Mouse (Mus musculus) large intestine, adult 2 months (tissue): Measurements from ENCODE around the gene Ip6k3. TPM values are rescaled to one million over a fixed set of nuclear protein-coding genes. Genes with fewer than 3 reads are reported as not detected.

Experiments
- DNase-seq: peaks from one replicate; pipeline ENCODE4 v3.0.0-alpha.2; 2012; ENCODE audit warnings: low read depth, low spot score
- WGBS: fragments of 180-500 bp; shearing (Covaris S2); methylation state at CpG from one replicate; pipeline ENCODE4 v1.1.7; 2018; 5-methylcytosine and 5-hydroxymethylcytosine counted together
- polyA plus RNA-seq: library from polyadenylated mRNA; depleted of rRNA; stranded (reverse); fragments of >200 nt; gene quantifications from 2 replicates; pipeline ENCODE4 v1.2.3, GENCODE M21; 2012

Gene Ip6k3
- polyA plus RNA-seq, 1 experiment = 0.09 TPM

GRCm38 (mm10) chr17:27158439-27158838, 9.2 kb downstream of the Ip6k3 start:
- WGBS = 87% methylated on average over 6 of the region's 6 CpGs

GRCm38 (mm10) chr17:27155752-27156151, 11.8 kb downstream of the Ip6k3 start:
- no peak for DNase-seq
- WGBS = 87% methylated on average over 8 of the region's 8 CpGs

More at GRCm38 (mm10) chr17:27158439-27158838, 9.2 kb downstream of the Ip6k3 start:
- DNase-seq = no peak

- 78% methylated on average over 6 of the region's 6 CpGs for WGBS
- no peak for DNase-seq
Measured at GRCm38 (mm10) chr17:27154881-27155280, 12.7 kb downstream of the Ip6k3 start.

GRCm38 (mm10) chr17:27154256-27154655, 13.3 kb downstream of the Ip6k3 start:
- no peak for DNase-seq
- 81% methylated on average over 14 of the region's 14 CpGs for WGBS

GRCm38 (mm10) chr17:27153773-27154193, 13.8 kb downstream of the Ip6k3 start:
- WGBS = 37% methylated on average over 9 of the region's 9 CpGs
- no peak for DNase-seq

GRCm38 (mm10) chr17:27152976-27153723, 14.4 kb downstream of the Ip6k3 start:
- 31% methylated on average over 8 of the region's 8 CpGs for WGBS
- DNase-seq = no peak

GRCm38 (mm10) chr17:27151411-27151810, 16.2 kb downstream of the Ip6k3 start:
- 70% methylated on average over 8 of the region's 8 CpGs for WGBS
- DNase-seq = no peak

- no peak for DNase-seq
- WGBS = 71% methylated on average over 7 of the region's 7 CpGs
Measured at GRCm38 (mm10) chr17:27150871-27151270, 16.7 kb downstream of the Ip6k3 start.

- no peak for DNase-seq
- WGBS = 9% methylated on average over 8 of the region's 8 CpGs
Measured at GRCm38 (mm10) chr17:27146323-27146923, 21.2 kb downstream of the Ip6k3 start.

GRCm38 (mm10) chr17:27144152-27144551, 23.4 kb downstream of the Ip6k3 start:
- WGBS = 65% methylated on average over 4 of the region's 4 CpGs
- no peak for DNase-seq

- no peak for DNase-seq
- 13% methylated on average over 10 of the region's 10 CpGs for WGBS
Measured at GRCm38 (mm10) chr17:27141971-27142450, 25.6 kb downstream of the Ip6k3 start.

GRCm38 (mm10) chr17:27140262-27140661, 27.3 kb downstream of the Ip6k3 start:
- no peak for DNase-seq
- 70% methylated on average over 9 of the region's 9 CpGs for WGBS

- WGBS = 64% methylated on average over 7 of the region's 7 CpGs
- DNase-seq = no peak
Measured at GRCm38 (mm10) chr17:27139304-27139703, 28.3 kb downstream of the Ip6k3 start.

- 83% methylated on average over 9 of the region's 9 CpGs for WGBS
- DNase-seq = no peak
Measured at GRCm38 (mm10) chr17:27138396-27138795, 29.2 kb downstream of the Ip6k3 start.

- WGBS = 28% methylated on average over 3 of the region's 3 CpGs
- no peak for DNase-seq
Measured at GRCm38 (mm10) chr17:27134715-27135114, 32.9 kb downstream of the Ip6k3 start.

GRCm38 (mm10) chr17:27134187-27134586, 33.4 kb downstream of the Ip6k3 start:
- WGBS = 25% methylated on average over 9 of the region's 9 CpGs
- DNase-seq = no peak

GRCm38 (mm10) chr17:27133551-27134141, 33.9 kb downstream of the Ip6k3 start, which contains the start of gene Uqcc2:
Gene Uqcc2 (minus strand): TSS chr17:27133916.
- DNase-seq = peak; percentile 89
- WGBS = under 1% methylated on average over 46 of the region's 46 CpGs

- 89% methylated on average over 10 of the region's 10 CpGs for WGBS
- DNase-seq = no peak
Measured at GRCm38 (mm10) chr17:27132238-27132637, 35.4 kb downstream of the Ip6k3 start.

GRCm38 (mm10) chr17:27131240-27131665, 36.3 kb downstream of the Ip6k3 start:
- no peak for DNase-seq
- WGBS = 90% methylated on average over 10 of the region's 10 CpGs

GRCm38 (mm10) chr17:27130246-27130645, 37.3 kb downstream of the Ip6k3 start:
- WGBS = 57% methylated on average over 9 of the region's 9 CpGs
- DNase-seq = no peak
